Mouse (Mus musculus) stomach, postnatal 0 days (tissue): ENCODE data around the gene Zfp791.

Experiments used
- CTCF ChIP-seq: IDR thresholded peaks from 2 replicates; pipeline ENCODE4 v1.5.1; 2016; ENCODE audit warnings: antibody characterized with exemption, low read depth, mild to moderate bottlenecking, moderate library complexity
- EP300 ChIP-seq: optimal IDR thresholded peaks from 2 replicates; pipeline ENCODE3; 2016; ENCODE audit warnings: antibody characterized with exemption

DNA sequence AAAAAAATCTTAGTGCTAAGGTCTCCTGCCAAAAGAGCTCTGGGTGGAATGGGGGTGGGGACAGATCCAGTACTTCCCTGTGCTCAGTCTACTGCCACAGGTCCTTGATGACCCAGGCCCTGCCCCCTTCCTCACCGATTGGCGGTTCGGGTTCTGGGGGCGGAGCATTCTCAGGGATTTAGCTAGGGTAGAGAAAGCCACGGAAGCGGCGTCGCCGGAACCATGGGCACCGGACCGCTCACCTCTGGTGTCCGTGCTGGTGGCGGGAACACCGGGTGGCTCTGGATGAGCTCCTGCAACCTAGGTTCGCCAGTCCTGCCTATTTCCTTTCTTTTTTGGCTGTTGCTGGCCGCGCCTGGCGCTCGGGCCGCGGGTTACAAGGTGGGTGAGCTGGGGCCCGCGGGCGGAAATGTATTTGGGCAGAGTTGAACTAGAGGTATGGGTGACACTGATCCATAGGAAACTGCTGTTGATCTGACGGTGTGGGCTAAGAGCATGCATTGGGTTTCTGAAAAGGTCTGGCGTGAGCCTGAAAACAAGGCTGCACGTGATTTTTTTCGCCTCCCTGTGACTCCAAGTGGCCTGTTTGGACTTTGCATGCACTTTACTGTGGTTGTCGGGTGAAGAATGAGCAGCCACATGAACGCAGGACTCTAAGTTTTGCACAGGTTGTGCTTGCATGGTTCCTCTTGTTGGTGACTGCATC lies 39.6 kb downstream of the Zfp791 start, which contains the start of gene Man2b1:
- TF ChIP-seq CTCF: peak; percentile 50
- TF ChIP-seq EP300: no peak
